Comparison of ENCODE assay signal across 9 mouse cellular contexts in genomic region chr1:192443998-192444657, GRCm38 (mm10).
DNase-seq lines count a peak whose midpoint lies in the region; ATAC-seq and TF ChIP-seq lines count a peak whose summit lies in the region.
"Had no signal": no experiment of that assay in that cellular context is flagged by ENCODE, and none has a peak within 500 bp of the region (broad histone marks: within the 10 kb centered on the region; RNA-seq: fewer than 3 reads in every experiment).

No protein-coding gene starts in this region.

- no peaks in the 10 kb centered on the region for H3K27me3 ChIP-seq in heart, adult 2 months (ENCODE audit: control insufficient read depth, insufficient read depth, low read length)
- H3K27me3 ChIP-seq in heart, embryonic 12.5 days (replicated peaks) = peaks cover 23% of the 10 kb centered on the region
- peaks cover 9% of the 10 kb centered on the region for H3K27me3 ChIP-seq in E14TG2a.4 (ENCODE audit: insufficient read depth, low read length)
- no peaks in the 10 kb centered on the region for H3K27me3 ChIP-seq in limb, embryonic 12.5 days
- no peaks in the 10 kb centered on the region for H3K27me3 ChIP-seq in stomach, postnatal 0 days (ENCODE audit: control insufficient read depth, insufficient read depth, low read length)

- no peak for TF ChIP-seq POLR2A in heart, adult 2 months (IDR thresholded peaks at IDR 0.05; ENCODE audit: insufficient read depth, low read depth, low read length)

- ATAC-seq in heart, embryonic 12.5 days (ENCODE audit: insufficient number of reproducible peaks, low FRiP score) = no peak
- no peak for ATAC-seq in limb, embryonic 12.5 days (ENCODE audit: insufficient number of reproducible peaks, insufficient read depth, low FRiP score, low TSS enrichment, low read depth)
- ATAC-seq in stomach, postnatal 0 days (ENCODE audit: low FRiP score, low TSS enrichment) = no peak

- H3K9me3 ChIP-seq in heart, embryonic 12.5 days (replicated peaks) = no peaks in the 10 kb centered on the region
- peaks cover 7% of the 10 kb centered on the region; the same call in 1 of the 2 replicates for H3K9me3 ChIP-seq in E14TG2a.4 (ENCODE audit: low read length)
- no peaks in the 10 kb centered on the region for H3K9me3 ChIP-seq in limb, embryonic 12.5 days
- H3K9me3 ChIP-seq in stomach, postnatal 0 days (ENCODE audit: control insufficient read depth, low read length) = no peaks in the 10 kb centered on the region

- H3K9ac ChIP-seq in heart, adult 2 months (ENCODE audit: low read depth, low read length) = no peak overlapping the region
- no peak overlapping the region for H3K9ac ChIP-seq in heart, embryonic 12.5 days
- H3K9ac ChIP-seq in limb, embryonic 12.5 days (replicated peaks) = no peak overlapping the region
- no peak overlapping the region for H3K9ac ChIP-seq in stomach, postnatal 0 days (ENCODE audit: low read length)

- DNase-seq in heart, adult 2 months = no peak
- DNase-seq in cerebellum, postnatal 36 days = peak; percentile 49 to 53
- peak; percentile 21 for DNase-seq in stomach, postnatal 0 days (ENCODE audit: low spot score)
- no peak for DNase-seq in kidney, adult 18-20 months
- DNase-seq in spleen, postnatal 36 days (ENCODE audit: low spot score in 2 of 2) = no peak

- intact Hi-C loops in heart, adult 2 months (cut with DNase I) = no loop called here

- no peak overlapping the region for H3K4me3 ChIP-seq in heart, adult 2 months
- H3K4me3 ChIP-seq in heart, embryonic 12.5 days = no peak overlapping the region
- peak overlapping the region; percentile 59 for H3K4me3 ChIP-seq in E14TG2a.4 (replicated peaks; ENCODE audit: low read length)
- H3K4me3 ChIP-seq in limb, embryonic 12.5 days (replicated peaks) = no peak overlapping the region
- H3K4me3 ChIP-seq in stomach, postnatal 0 days (ENCODE audit: low read depth, low read length) = no peak overlapping the region

- 67% methylated on average over 20 of the region's 20 CpGs for WGBS in heart, adult 2 months
- WGBS in heart, embryonic 12.5 days = 71% methylated on average over 20 of the region's 20 CpGs
- WGBS in limb, embryonic 12.5 days = 81% methylated on average over 20 of the region's 20 CpGs
- 67% methylated on average over 20 of the region's 20 CpGs for WGBS in stomach, postnatal 0 days

- H3K4me2 ChIP-seq in heart, embryonic 12.5 days = no peak overlapping the region
- H3K4me2 ChIP-seq in limb, embryonic 12.5 days = no peak overlapping the region
- no peak overlapping the region for H3K4me2 ChIP-seq in stomach, postnatal 0 days (replicated peaks; ENCODE audit: low read depth)

- peak; percentile 32 for TF ChIP-seq CTCF in heart, adult 2 months (IDR thresholded peaks at IDR 0.05)
- peak; percentile 73 for TF ChIP-seq CTCF in E14TG2a.4 (conservative IDR thresholded peaks at IDR 0.05; ENCODE audit: low read length)
- TF ChIP-seq CTCF in stomach, postnatal 0 days (IDR thresholded peaks at IDR 0.05; ENCODE audit: low read depth) = peak; percentile 62

- H3K79me2 ChIP-seq in heart, adult 2 months (replicated peaks; ENCODE audit: control insufficient read depth, insufficient read depth, low read length) = no peaks in the 10 kb centered on the region

- H3K36me3 ChIP-seq in heart, adult 2 months (ENCODE audit: control insufficient read depth, insufficient read depth, low read length) = no peaks in the 10 kb centered on the region
- H3K36me3 ChIP-seq in heart, embryonic 12.5 days = no peaks in the 10 kb centered on the region
- no peaks in the 10 kb centered on the region for H3K36me3 ChIP-seq in E14TG2a.4 (ENCODE audit: insufficient read depth, low read length)
- no peaks in the 10 kb centered on the region for H3K36me3 ChIP-seq in limb, embryonic 12.5 days
- no peaks in the 10 kb centered on the region for H3K36me3 ChIP-seq in stomach, postnatal 0 days (ENCODE audit: control insufficient read depth, insufficient read depth, low read length)
- H3K36me3 ChIP-seq: G1E had no signal

- TF ChIP-seq EP300 in heart, adult 2 months (IDR thresholded peaks at IDR 0.05; ENCODE audit: insufficient read depth, low read depth, low read length) = no peak
- TF ChIP-seq EP300 in stomach, postnatal 0 days (optimal IDR thresholded peaks at IDR 0.05) = no peak

- H3K27ac ChIP-seq in heart, adult 2 months = no peak overlapping the region
- H3K27ac ChIP-seq in heart, embryonic 12.5 days (ENCODE audit: poor library complexity, severe bottlenecking) = no peak overlapping the region
- peak overlapping the region; percentile 12; the same call in 1 of the 2 replicates for H3K27ac ChIP-seq in limb, embryonic 12.5 days
- peak overlapping the region; percentile 53; the same call in 1 of the 2 replicates for H3K27ac ChIP-seq in stomach, postnatal 0 days (replicated peaks)

- H3K4me1 ChIP-seq in heart, adult 2 months (ENCODE audit: control insufficient read depth, insufficient read depth, low read length) = peaks cover 7% of the 10 kb centered on the region
- peaks cover 7% of the 10 kb centered on the region; the same call in 1 of the 2 replicates for H3K4me1 ChIP-seq in heart, embryonic 12.5 days (replicated peaks)
- peaks cover 22% of the 10 kb centered on the region for H3K4me1 ChIP-seq in E14TG2a.4 (replicated peaks; ENCODE audit: low read depth, low read length)
- peaks cover 13% of the 10 kb centered on the region; the same call in 1 of the 2 replicates for H3K4me1 ChIP-seq in limb, embryonic 12.5 days (replicated peaks)
- H3K4me1 ChIP-seq in stomach, postnatal 0 days (replicated peaks; ENCODE audit: control insufficient read depth, insufficient read depth) = no peaks in the 10 kb centered on the region

Comparison
In these comparisons a context has a peak if more than half of its experiments do, and no peak if none do; other contexts are left out.
1. DNase-seq: peak in cerebellum, postnatal 36 days (2 of 2) and stomach, postnatal 0 days (single experiment); none in heart, adult 2 months (0 of 2), kidney, adult 18-20 months (single experiment) and spleen, postnatal 36 days (0 of 2).
2. H3K27ac ChIP-seq: peak in limb, embryonic 12.5 days (single experiment) and stomach, postnatal 0 days (single experiment); none in heart, adult 2 months (single experiment) and heart, embryonic 12.5 days (single experiment).
3. Peak in every context shown above with its lines, with median percentiles within 50 percentile points of each other: CTCF ChIP-seq.